Comparison of ENCODE assay signal across 8 mouse cellular contexts in genomic region chr7:127707045-127707956, GRCm38 (mm10). TPM values are rescaled to one million over a fixed set of nuclear protein-coding genes. Genes with fewer than 3 reads are reported as not detected.
DNase-seq lines count a peak whose midpoint lies in the region; ATAC-seq and TF ChIP-seq lines count a peak whose summit lies in the region.

No protein-coding gene starts in this region.

- H3K27ac ChIP-seq in spleen, adult 2 months (ENCODE audit: insufficient read depth, low read length), result peak overlapping the region; percentile 69
- H3K27ac ChIP-seq in hindbrain, embryonic 10.5 days, result peak overlapping the region; percentile 97
- peak overlapping the region; percentile 97 for H3K27ac ChIP-seq in lung, postnatal 0 days (ENCODE audit: low read length)

- DNase-seq in cerebellum, adult 11-12 months, result peak; percentile 67
- no peak for DNase-seq in cerebellum, adult 11 months
- DNase-seq in spleen, adult 2 months (ENCODE audit: low read depth in 1 of 2, low spot score in 2 of 2), result no peak
- DNase-seq in spleen, postnatal 14 days (ENCODE audit: low spot score in 2 of 2), result no peak
- DNase-seq in hindbrain, embryonic 10.5 days (ENCODE audit: low spot score), result peak; percentile 54
- no peak for DNase-seq in lung, postnatal 0 days (ENCODE audit: low spot score)
- DNase-seq in yolk sac, embryonic 10.5 days (ENCODE audit: low spot score), result peak; percentile 13
- DNase-seq in urinary bladder, postnatal 36 days (ENCODE audit: low spot score in 2 of 2), result no peak

- TF ChIP-seq EP300 in lung, postnatal 0 days (IDR thresholded peaks at IDR 0.05), result no peak

- H3K4me2 ChIP-seq in lung, postnatal 0 days (replicated peaks; ENCODE audit: low read depth, low read length), result peak overlapping the region; percentile 69

- H3K4me3 ChIP-seq in spleen, adult 2 months (ENCODE audit: extremely low read depth, insufficient read depth, insufficient read length), result peak overlapping the region; percentile 67
- peak overlapping the region; percentile 78 for H3K4me3 ChIP-seq in hindbrain, embryonic 10.5 days
- peak overlapping the region; percentile 82 for H3K4me3 ChIP-seq in lung, postnatal 0 days (ENCODE audit: low read depth, low read length)

- no peaks in the 10 kb centered on the region for H3K27me3 ChIP-seq in spleen, adult 2 months (ENCODE audit: control insufficient read depth, insufficient read depth, low read length)
- no peaks in the 10 kb centered on the region for H3K27me3 ChIP-seq in hindbrain, embryonic 10.5 days (ENCODE audit: insufficient read depth, poor library complexity, severe bottlenecking)
- no peaks in the 10 kb centered on the region for H3K27me3 ChIP-seq in lung, postnatal 0 days (replicated peaks; ENCODE audit: insufficient read depth, low read length)

- WGBS in spleen, adult 2 months, result 26% methylated on average over 22 of the region's 22 CpGs
- 27% methylated on average over 22 of the region's 22 CpGs for WGBS in hindbrain, embryonic 10.5 days
- 31% methylated on average over 22 of the region's 22 CpGs for WGBS in lung, postnatal 0 days

- ATAC-seq in lung, postnatal 0 days, result no peak

- no peak overlapping the region for H3K9ac ChIP-seq in lung, postnatal 0 days (replicated peaks; ENCODE audit: low read depth)

- peaks cover 4% of the 10 kb centered on the region for H3K36me3 ChIP-seq in spleen, adult 2 months (ENCODE audit: control insufficient read depth, insufficient read depth, low read length)
- H3K36me3 ChIP-seq in hindbrain, embryonic 10.5 days, result peaks cover 47% of the 10 kb centered on the region
- H3K36me3 ChIP-seq in lung, postnatal 0 days (ENCODE audit: insufficient read depth, low read length), result peaks cover 25% of the 10 kb centered on the region

- TF ChIP-seq CTCF in spleen, adult 2 months (IDR thresholded peaks at IDR 0.05; ENCODE audit: extremely low read depth, insufficient read depth, insufficient read length, insufficient replicate concordance), result no peak
- no peak for TF ChIP-seq CTCF in lung, postnatal 0 days (IDR thresholded peaks at IDR 0.05)

- H3K9me3 ChIP-seq in hindbrain, embryonic 10.5 days, result no peaks in the 10 kb centered on the region
- H3K9me3 ChIP-seq in lung, postnatal 0 days (ENCODE audit: low read length), result no peaks in the 10 kb centered on the region

- no peak for TF ChIP-seq POLR2A in spleen, adult 2 months (IDR thresholded peaks at IDR 0.05; ENCODE audit: low read depth, low read length)

- peaks cover 7% of the 10 kb centered on the region; the same call in 1 of the 2 replicates for H3K4me1 ChIP-seq in spleen, adult 2 months (ENCODE audit: control insufficient read depth, insufficient read depth, insufficient read length)
- H3K4me1 ChIP-seq in hindbrain, embryonic 10.5 days (replicated peaks), result peaks cover 60% of the 10 kb centered on the region
- peaks cover 8% of the 10 kb centered on the region; the same call in 1 of the 2 replicates for H3K4me1 ChIP-seq in lung, postnatal 0 days (ENCODE audit: insufficient read depth, low read depth, low read length)

RNA-seq across cellular contexts. Expression of gene Bcl7c, which starts 1.4 kb away (rescaled TPM):
- 17.7 and 26.1 TPM in 2 replicates for polyA plus RNA-seq in spleen, adult 2 months (2012; rRNA removed)
- 55.9 and 56.6 TPM in 2 replicates for polyA plus RNA-seq in hindbrain, embryonic 10.5 days (2016; fragmentation: Nextera tagmentation; extraction: Ambion mirVana)
- polyA plus RNA-seq in lung, postnatal 0 days (2015; fragmentation: Nextera tagmentation; extraction: Ambion mirVana), result 34.1 TPM in 2 replicates

RNA-seq across cellular contexts. Expression of gene Ctf1, which starts 5.2 kb away (rescaled TPM):
- 0.91 and 1.4 TPM in 2 replicates for polyA plus RNA-seq in spleen, adult 2 months (2012; rRNA removed)
- 5.1 and 5.8 TPM in 2 replicates for polyA plus RNA-seq in hindbrain, embryonic 10.5 days (2016; fragmentation: Nextera tagmentation; extraction: Ambion mirVana)
- 9.9 and 10.4 TPM in 2 replicates for polyA plus RNA-seq in lung, postnatal 0 days (2015; fragmentation: Nextera tagmentation; extraction: Ambion mirVana)

RNA-seq across cellular contexts. Expression of gene Ctf2, which starts 24.7 kb away (rescaled TPM):
- not detected in 2 replicates for polyA plus RNA-seq in spleen, adult 2 months (2012; rRNA removed)
- 0.26 and 0.37 TPM in 2 replicates for polyA plus RNA-seq in hindbrain, embryonic 10.5 days (2016; fragmentation: Nextera tagmentation; extraction: Ambion mirVana)
- 0.07 and 0.08 TPM in 2 replicates for polyA plus RNA-seq in lung, postnatal 0 days (2015; fragmentation: Nextera tagmentation; extraction: Ambion mirVana)

RNA-seq across cellular contexts. Expression of gene Fbxl19, which starts 37.0 kb away (rescaled TPM):
- 17.4 and 23.6 TPM in 2 replicates for polyA plus RNA-seq in spleen, adult 2 months (2012; rRNA removed)
- polyA plus RNA-seq in hindbrain, embryonic 10.5 days (2016; fragmentation: Nextera tagmentation; extraction: Ambion mirVana), result 8.6 and 8.9 TPM in 2 replicates
- 1.6 TPM in 2 replicates for polyA plus RNA-seq in lung, postnatal 0 days (2015; fragmentation: Nextera tagmentation; extraction: Ambion mirVana)

Comparison
In these comparisons a context has a peak if more than half of its experiments do, and no peak if none do; other contexts are left out.
1. DNase-seq: peak in cerebellum, adult 11-12 months (single experiment), hindbrain, embryonic 10.5 days (single experiment) and yolk sac, embryonic 10.5 days (single experiment); none in cerebellum, adult 11 months (single experiment), spleen, adult 2 months (0 of 2), spleen, postnatal 14 days (0 of 2), lung, postnatal 0 days (single experiment) and urinary bladder, postnatal 36 days (0 of 2).
2. Peak in every context shown above with its lines, with median percentiles within 50 percentile points of each other: H3K27ac ChIP-seq and H3K4me3 ChIP-seq.